ENCODE assay signal across 20 mouse cellular contexts in the genomic region with DNA sequence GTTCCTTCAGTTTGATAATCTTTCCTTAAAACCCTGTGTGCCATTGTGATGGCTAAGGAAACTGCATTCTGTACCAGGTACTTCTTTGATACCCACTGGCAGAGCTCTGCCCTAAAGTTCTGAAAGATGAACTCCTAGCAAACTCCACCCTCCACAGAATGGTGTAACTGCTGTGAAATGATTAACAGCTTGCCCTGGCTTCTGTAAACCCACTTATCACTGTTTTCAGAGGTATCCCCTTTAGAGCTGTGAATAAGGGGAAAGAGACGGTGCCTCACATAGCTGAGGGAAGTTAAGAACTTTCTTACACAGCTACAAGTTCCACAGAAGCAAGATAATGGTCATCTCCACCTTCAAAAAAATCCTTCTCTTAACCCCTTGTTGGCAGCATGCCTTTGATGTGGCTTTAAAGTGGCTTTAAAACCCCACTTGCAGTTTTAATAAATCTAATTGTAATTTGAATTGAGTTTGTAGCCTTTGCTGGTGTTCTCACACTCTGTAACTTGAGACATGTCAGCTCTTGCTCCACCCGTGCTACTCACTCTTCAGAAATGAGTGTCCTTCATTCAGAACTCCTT. TPM values are rescaled to one million over a fixed set of nuclear protein-coding genes. Genes with fewer than 3 reads are reported as not detected.
DNase-seq lines count a peak whose midpoint lies in the region; ATAC-seq and TF ChIP-seq lines count a peak whose summit lies in the region.
"Had no signal": no experiment of that assay in that cellular context is flagged by ENCODE, and none has a peak within 500 bp of the region (broad histone marks: within the 10 kb centered on the region; RNA-seq: fewer than 3 reads in every experiment).

No protein-coding gene starts in this region.

- WGBS in midbrain, embryonic 13.5 days: 66% methylated on average over 2 of the region's 2 CpGs
- 54% methylated on average over 2 of the region's 2 CpGs for WGBS in midbrain, embryonic 14.5 days

- intact Hi-C loops in heart, postnatal 25 days (cut with DNase I): loop anchor here (5.0 kb wide), 3 partner anchors 53 to 313 kb away; a partner anchor contains a TSS

- 0 out of 4 replicates have a peak, but pooled peaks of 1 of the 2 experiments have one; percentile 36 for TF ChIP-seq POLR2A in MEL (IDR thresholded peaks at IDR 0.05; ENCODE audit: control insufficient read depth in 1 of 2, insufficient read depth in 1 of 2, low read depth in 1 of 2, low read length in 2 of 2, poor library complexity in 1 of 2)

- peak; percentile 10 to 84; a peak in 3 of 4 replicates for TF ChIP-seq EP300 in MEL (IDR thresholded peaks at IDR 0.05; ENCODE audit: low read depth in 1 of 2, low read length in 2 of 2)

- H3K27me3 ChIP-seq in midbrain, embryonic 13.5 days: peaks cover 3% of the 10 kb centered on the region; the same call in 1 of the 2 replicates
- H3K27me3 ChIP-seq in midbrain, embryonic 14.5 days (ENCODE audit: control insufficient read depth, insufficient read depth, low read length): no peaks in the 10 kb centered on the region
- H3K27me3 ChIP-seq in MEL (ENCODE audit: control insufficient read depth in 1 of 2, insufficient read depth in 2 of 2, low read length in 2 of 2): no peaks in the 10 kb centered on the region
- H3K27me3 ChIP-seq: embryonic facial prominence, embryonic 12.5 days; forebrain, embryonic 15.5 days had no signal

- peaks cover 34% of the 10 kb centered on the region for H3K4me1 ChIP-seq in midbrain, embryonic 13.5 days (replicated peaks)
- peaks cover 25% of the 10 kb centered on the region for H3K4me1 ChIP-seq in midbrain, embryonic 14.5 days (ENCODE audit: control insufficient read depth, insufficient read depth, low read length)
- H3K4me1 ChIP-seq in MEL (ENCODE audit: control insufficient read depth in 1 of 2, insufficient read depth in 2 of 2, low read length in 2 of 2): peaks cover 22 to 34% of the 10 kb centered on the region in 2 experiments

- ATAC-seq in midbrain, embryonic 13.5 days: no peak
- ATAC-seq in midbrain, embryonic 14.5 days (ENCODE audit: low FRiP score, low TSS enrichment): no peak
- ATAC-seq: activated CD4-positive, CD25-positive, alpha-beta regulatory T cell, adult 4 months; forebrain, embryonic 15.5 days; intestine, embryonic 16.5 days; Patski had no signal

- peak; percentile 17 for DNase-seq in cerebellum, adult 9-10 months
- no peak for DNase-seq in cerebellum, adult 11 months
- DNase-seq in midbrain, embryonic 14.5 days: no peak
- peak; percentile 82 for DNase-seq in MEL (ENCODE audit: low read depth, low spot score)
- DNase-seq in heart, postnatal 25 days (ENCODE audit: low spot score): no peak
- DNase-seq in frontal cortex, postnatal 10 days (ENCODE audit: low spot score in 2 of 2): no peak
- DNase-seq: adrenal gland, postnatal 25 days; cerebellum, adult 2 months; cerebellum, postnatal 14 days; gastrocnemius, postnatal 10 days; heart, adult 18-20 months; heart, postnatal 10 days had no signal

- H3K4me2 ChIP-seq in midbrain, embryonic 13.5 days (replicated peaks): no peak overlapping the region
- no peak overlapping the region for H3K4me2 ChIP-seq in midbrain, embryonic 14.5 days (ENCODE audit: low read length)
- H3K4me2 ChIP-seq: embryonic facial prominence, embryonic 12.5 days; forebrain, embryonic 15.5 days; hindbrain, embryonic 14.5 days had no signal

- no peaks in the 10 kb centered on the region for H3K9me3 ChIP-seq in midbrain, embryonic 13.5 days
- no peaks in the 10 kb centered on the region for H3K9me3 ChIP-seq in midbrain, embryonic 14.5 days (ENCODE audit: control insufficient read depth, low read length)
- H3K9me3 ChIP-seq in MEL (replicated peaks; ENCODE audit: insufficient read depth, low read length): no peaks in the 10 kb centered on the region
- H3K9me3 ChIP-seq: embryonic facial prominence, embryonic 12.5 days; forebrain, embryonic 15.5 days; heart, embryonic 10.5 days had no signal

- TF ChIP-seq CTCF in MEL (IDR thresholded peaks at IDR 0.05 in 2 of 3, conservative IDR thresholded peaks at IDR 0.05 in 1 of 3; ENCODE audit: control insufficient read depth in 1 of 3, insufficient read depth in 1 of 3, low read depth in 2 of 3, low read length in 3 of 3, poor library complexity in 1 of 3, severe bottlenecking in 1 of 3): no peak; a peak in 1 of 6 replicates

- peaks cover 38% of the 10 kb centered on the region for H3K79me2 ChIP-seq in MEL (ENCODE audit: control insufficient read depth, insufficient read depth, low read length, poor library complexity)

- H3K9ac ChIP-seq in midbrain, embryonic 13.5 days (replicated peaks): peak overlapping the region; percentile 42; the same call in 1 of the 2 replicates
- H3K9ac ChIP-seq in midbrain, embryonic 14.5 days (replicated peaks; ENCODE audit: low read length): no peak overlapping the region
- H3K9ac ChIP-seq in MEL (ENCODE audit: control insufficient read depth, low read depth, low read length, poor library complexity, severe bottlenecking): peak overlapping the region; percentile 78
- H3K9ac ChIP-seq: embryonic facial prominence, embryonic 12.5 days had no signal

- H3K27ac ChIP-seq in midbrain, embryonic 13.5 days: no peak overlapping the region
- no peak overlapping the region for H3K27ac ChIP-seq in midbrain, embryonic 14.5 days (replicated peaks; ENCODE audit: low read depth, low read length)
- H3K27ac ChIP-seq in MEL (ENCODE audit: control insufficient read depth, low read depth, low read length): peak overlapping the region; percentile 82
- H3K27ac ChIP-seq: embryonic facial prominence, embryonic 12.5 days; forebrain, embryonic 15.5 days; heart, embryonic 10.5 days; hindbrain, embryonic 14.5 days had no signal

- no peak overlapping the region for H3K4me3 ChIP-seq in midbrain, embryonic 13.5 days (replicated peaks)
- no peak overlapping the region for H3K4me3 ChIP-seq in midbrain, embryonic 14.5 days (replicated peaks; ENCODE audit: low read depth, low read length)
- H3K4me3 ChIP-seq in MEL (ENCODE audit: control insufficient read depth in 1 of 2, insufficient read depth in 1 of 2, low read depth in 2 of 2, low read length in 2 of 2): peak overlapping the region; percentile 1 to 30; a peak in 2 of 4 replicates
- H3K4me3 ChIP-seq: embryonic facial prominence, embryonic 12.5 days; forebrain, embryonic 15.5 days; heart, embryonic 10.5 days had no signal

- no peak for TF ChIP-seq RAD21 in MEL (IDR thresholded peaks at IDR 0.05; ENCODE audit: low read depth, low read length)

- H3K36me3 ChIP-seq in midbrain, embryonic 13.5 days: 0 out of 2 replicates have a peak, but pooled peaks cover 3% of the 10 kb centered on the region
- no peaks in the 10 kb centered on the region for H3K36me3 ChIP-seq in midbrain, embryonic 14.5 days (ENCODE audit: control insufficient read depth, insufficient read depth, low read length)
- peaks cover 0 to 36% of the 10 kb centered on the region in 2 experiments; a peak in 3 of 4 replicates for H3K36me3 ChIP-seq in MEL (ENCODE audit: control insufficient read depth in 1 of 2, insufficient read depth in 2 of 2, low read length in 2 of 2)
- H3K36me3 ChIP-seq: embryonic facial prominence, embryonic 12.5 days; forebrain, embryonic 15.5 days had no signal

TF ChIP-seq in MEL, 35 proteins besides CTCF, POLR2A, EP300 and RAD21 (continues in another document):
- TF ChIP-seq POLR2AphosphoS2 (IDR thresholded peaks at IDR 0.05; ENCODE audit: low read length): peak; percentile 76
- TF ChIP-seq ZMIZ1 (IDR thresholded peaks at IDR 0.05; ENCODE audit: low read depth, low read length): no peak
- TF ChIP-seq ELF1 (IDR thresholded peaks at IDR 0.05; ENCODE audit: low read depth, low read length): no peak; the same call in 1 of the 2 replicates
- TF ChIP-seq TAL1 (IDR thresholded peaks at IDR 0.05; ENCODE audit: low read length): peak; percentile 68
- peak; percentile 33; the same call in 1 of the 2 replicates for TF ChIP-seq SIN3A (IDR thresholded peaks at IDR 0.05; ENCODE audit: low read length)
- peak; percentile 31; the same call in 1 of the 2 replicates for TF ChIP-seq KAT2A (conservative IDR thresholded peaks at IDR 0.05; ENCODE audit: low read depth, low read length)
- TF ChIP-seq ETS1 (IDR thresholded peaks at IDR 0.05; ENCODE audit: low read depth, low read length): 0 out of 2 replicates have a peak, but pooled peaks have one; percentile 23
- TF ChIP-seq RCOR1 (IDR thresholded peaks at IDR 0.05; ENCODE audit: low read depth, low read length): peak; percentile 60; the same call in 1 of the 2 replicates
- 0 out of 4 replicates have a peak, but pooled peaks of 1 of the 2 experiments have one; percentile 10 for TF ChIP-seq USF2 (IDR thresholded peaks at IDR 0.05; ENCODE audit: borderline replicate concordance in 1 of 2, insufficient read depth in 1 of 2, low read depth in 1 of 2, low read length in 2 of 2)
- peak; percentile 64 for TF ChIP-seq GATA1 (IDR thresholded peaks at IDR 0.05; ENCODE audit: low read depth, low read length)
- no peak for TF ChIP-seq MEF2A (IDR thresholded peaks at IDR 0.05; ENCODE audit: extremely low read depth, insufficient replicate concordance, low read depth, low read length, poor library complexity, severe bottlenecking)
- 0 out of 2 replicates have a peak, but pooled peaks have one; percentile 38 for TF ChIP-seq MYC (IDR thresholded peaks at IDR 0.05; ENCODE audit: low read depth, low read length)

RNA-seq across cellular contexts. Expression of a gene that starts 2.9 kb away (rescaled TPM):
- 13.4 and 15.8 TPM in 2 replicates for polyA plus RNA-seq in midbrain, embryonic 13.5 days (2015; fragmentation: Nextera tagmentation; extraction: Ambion mirVana)
- polyA plus RNA-seq in midbrain, embryonic 14.5 days (2014; fragmentation: Nextera tagmentation; extraction: Ambion mirVana): 22.2 and 25.0 TPM in 2 replicates
- total RNA-seq in MEL (2012; rRNA removed): 72.6 and 73.8 TPM in 2 replicates
- polyA plus RNA-seq in MEL (2012; ENCODE audit: insufficient read depth in 1 of 2, insufficient read length in 2 of 2, low read depth in 1 of 2, low replicate concordance in 2 of 2, missing spikeins in 1 of 2): 100 to 1,000 TPM in 1 of 2 experiments, 10 to 100 TPM in 1; 89.0 to 162 TPM
- total RNA-seq in heart, postnatal 25 days (2021): 10 to 100 TPM; 21.2 to 27.5 TPM

RNA-seq across cellular contexts. Expression of a gene that starts 6.1 kb away (rescaled TPM):
- 31.8 and 32.3 TPM in 2 replicates for polyA plus RNA-seq in midbrain, embryonic 13.5 days (2015; fragmentation: Nextera tagmentation; extraction: Ambion mirVana)
- 29.6 and 31.5 TPM in 2 replicates for polyA plus RNA-seq in midbrain, embryonic 14.5 days (2014; fragmentation: Nextera tagmentation; extraction: Ambion mirVana)
- 0.98 and 1.6 TPM in 2 replicates for total RNA-seq in MEL (2012; rRNA removed)
- 1 to 10 TPM in 1 of 2 experiments, not detected in 1; 4.0 TPM for polyA plus RNA-seq in MEL (2012; ENCODE audit: insufficient read depth in 1 of 2, insufficient read length in 2 of 2, low read depth in 1 of 2, low replicate concordance in 2 of 2, missing spikeins in 1 of 2)
- total RNA-seq in heart, postnatal 25 days (2021): under 1 TPM; 0.08 to 0.13 TPM

RNA-seq across cellular contexts. Expression of a gene that starts 55.7 kb away (rescaled TPM):
- 22.1 and 23.2 TPM in 2 replicates for polyA plus RNA-seq in midbrain, embryonic 13.5 days (2015; fragmentation: Nextera tagmentation; extraction: Ambion mirVana)
- polyA plus RNA-seq in midbrain, embryonic 14.5 days (2014; fragmentation: Nextera tagmentation; extraction: Ambion mirVana): 26.1 and 33.6 TPM in 2 replicates
- 26.1 and 26.7 TPM in 2 replicates for total RNA-seq in MEL (2012; rRNA removed)
- 100 to 1,000 TPM in 1 of 2 experiments, 10 to 100 TPM in 1; 45.1 to 124 TPM for polyA plus RNA-seq in MEL (2012; ENCODE audit: insufficient read depth in 1 of 2, insufficient read length in 2 of 2, low read depth in 1 of 2, low replicate concordance in 2 of 2, missing spikeins in 1 of 2)
- total RNA-seq in heart, postnatal 25 days (2021): 10 to 100 TPM; 10.8 to 12.2 TPM

Comparison
In these comparisons a context has a peak if more than half of its experiments do, and no peak if none do; other contexts are left out.
1. DNase-seq: peak in cerebellum, adult 9-10 months (single experiment) and MEL (single experiment); none in cerebellum, adult 11 months (single experiment), midbrain, embryonic 14.5 days (single experiment), heart, postnatal 25 days (single experiment) and frontal cortex, postnatal 10 days (0 of 2).
2. H3K4me3 ChIP-seq: peak in MEL (2 of 2); none in midbrain, embryonic 13.5 days (single experiment) and midbrain, embryonic 14.5 days (single experiment).